Mouse (Mus musculus) c-Kit-positive CD71-positive TER-119-negative erythroid progenitor cells, embryonic 14.5 days (primary cell): Measurements from ENCODE around the gene Olfr30.
"Not testable (repeated sequence)": the region's sequence is repeated elsewhere in the genome, so short reads cannot be mapped to it uniquely, and the experiment has no call there.

ENCODE experiments used
- DNase-seq: peaks from one replicate; pipeline ENCODE4 v3.0.0-alpha.2; 2013; ENCODE audit warnings: low read depth

Gene Olfr30

GRCm38 (mm10) chr11:58462170-58462569 is at the start of gene Olfr30:
Gene Olfr30, minus strand, starts transcription at chr11:58462270.
- DNase-seq: no peak

- DNase-seq: not testable (repeated sequence)
Observed at GRCm38 (mm10) chr11:58509058-58509457, 47.0 kb upstream of the Olfr30 start.

DNA sequence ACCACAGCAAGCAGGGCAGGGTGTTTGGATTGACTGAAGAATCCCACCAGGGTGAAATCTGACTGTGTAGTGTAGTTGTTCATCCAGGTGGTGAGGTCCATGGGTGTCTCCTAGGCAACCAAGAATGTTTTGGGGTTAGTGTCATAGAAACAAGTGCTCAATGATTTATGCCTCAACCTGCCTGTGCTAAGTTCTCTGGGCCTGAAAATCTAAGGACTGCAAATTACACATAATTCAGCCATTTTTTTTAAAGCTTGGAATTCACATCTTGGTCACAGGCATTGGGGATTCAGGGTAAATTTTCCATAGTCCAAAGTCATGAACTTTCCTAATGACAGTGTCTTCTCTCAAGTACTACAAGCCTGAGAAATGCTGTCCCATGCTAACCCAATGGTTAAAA is 40.4 kb upstream of the Olfr30 start, which contains the start of gene Olfr331:
Gene Olfr331 (minus strand): TSS at position 101 of the 400 bp plus-strand sequence.
- DNase-seq: not testable (repeated sequence)

DNA sequence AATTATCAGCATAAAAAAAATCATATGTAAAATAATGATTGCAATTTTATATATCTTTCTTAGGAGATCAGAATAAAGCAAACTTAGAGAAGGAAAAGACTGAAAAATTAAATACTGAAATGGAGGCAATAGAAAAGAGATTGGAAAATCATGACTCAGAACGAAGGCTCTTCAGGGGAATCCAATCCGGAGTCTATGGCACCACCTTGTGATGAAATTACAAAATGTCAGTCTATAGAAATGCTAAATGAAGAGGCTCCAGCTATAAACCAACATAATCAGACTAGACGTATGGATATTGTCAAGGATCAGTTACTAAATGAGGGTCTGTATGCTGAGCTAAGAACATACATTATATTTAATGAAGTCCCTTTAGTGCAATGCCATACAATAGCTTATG is 37.2 kb upstream of the Olfr30 start:
- DNase-seq: no peak

- DNase-seq: no peak
Observed at GRCm38 (mm10) chr11:58498761-58499160, 36.7 kb upstream of the Olfr30 start.

GRCm38 (mm10) chr11:58492455-58492854 is 30.4 kb upstream of the Olfr30 start, which contains the start of gene Olfr332:
Gene Olfr332, minus strand, starts transcription at chr11:58492555.
- no peak for DNase-seq

- DNase-seq: no peak
Observed at GRCm38 (mm10) chr11:58453592-58453991, 8.5 kb downstream of the Olfr30 start.

GRCm38 (mm10) chr11:58452759-58453158 is 9.3 kb downstream of the Olfr30 start, which contains the start of gene Lypd9:
Gene Lypd9, minus strand, starts transcription at chr11:58452923.
- DNase-seq: no peak

- no peak for DNase-seq
Observed at GRCm38 (mm10) chr11:58437866-58438265, 24.2 kb downstream of the Olfr30 start.

DNA sequence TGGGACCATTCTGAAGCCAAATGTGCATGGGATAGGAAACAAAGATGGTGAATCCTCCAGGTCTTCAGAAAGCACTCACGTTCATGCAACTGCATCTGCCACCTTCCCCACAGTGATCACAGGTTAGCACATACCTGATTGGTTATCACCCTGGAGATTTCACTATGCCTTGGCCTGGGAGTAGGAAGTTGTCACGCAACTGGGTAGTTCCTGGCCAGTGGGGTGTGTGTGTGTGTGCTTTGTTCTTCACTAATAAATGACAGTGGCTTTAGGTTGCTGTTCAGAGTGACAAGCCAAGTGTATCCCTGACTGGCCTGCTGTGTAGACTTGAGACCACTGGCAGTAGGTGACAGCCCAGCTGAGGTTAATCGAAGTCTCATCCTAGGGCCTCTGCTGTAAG is 29.8 kb downstream of the Olfr30 start, which contains the start of gene Gm12253:
Gene Gm12253 (plus strand): TSS at position 301 of the 400 bp plus-strand sequence.
- no peak for DNase-seq

DNA sequence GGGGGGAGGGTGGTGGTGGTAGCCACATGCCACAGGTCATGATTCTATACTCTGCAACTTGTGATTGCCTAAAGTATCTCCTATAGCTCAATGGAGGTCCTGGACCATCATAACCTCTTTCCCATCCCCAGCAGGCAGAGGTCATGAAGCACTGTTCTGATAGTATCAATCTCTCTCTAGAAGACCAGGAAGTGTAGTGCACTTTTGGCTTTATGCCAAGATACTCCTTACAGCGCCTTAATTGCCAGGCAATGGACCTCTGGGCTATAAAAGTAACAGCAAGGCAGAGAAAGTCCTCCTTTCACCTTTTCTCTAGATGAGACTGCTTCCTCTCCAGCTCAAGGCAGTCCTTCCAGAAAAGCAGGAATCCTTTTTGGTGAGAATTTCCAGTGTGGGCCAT is 41.3 kb downstream of the Olfr30 start, which contains the start of gene 1810065E05Rik:
Gene 1810065E05Rik (plus strand): TSS at position 297 of the 400 bp plus-strand sequence.
- no peak for DNase-seq

DNA sequence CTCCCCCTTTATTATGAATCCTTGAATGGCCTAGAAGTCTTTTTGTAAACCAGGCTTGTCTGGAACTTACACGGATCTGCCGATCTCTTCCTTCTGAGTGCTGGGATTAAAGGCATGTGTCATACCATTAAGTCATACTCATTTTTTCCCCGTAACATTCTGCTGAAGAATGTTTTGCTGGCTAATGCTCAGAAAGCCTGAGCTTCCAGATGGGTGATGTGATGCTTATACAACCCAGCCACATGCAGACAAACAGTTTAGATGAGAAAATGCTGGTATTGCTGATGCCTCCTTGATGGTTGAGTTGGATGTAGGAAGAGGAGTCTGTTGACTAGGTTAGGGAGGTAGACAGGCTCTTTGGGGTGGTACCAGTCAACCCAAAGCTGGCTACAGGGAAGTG is 43.7 kb downstream of the Olfr30 start:
- no peak for DNase-seq

- no peak for DNase-seq
Observed at GRCm38 (mm10) chr11:58408066-58408465, 54.0 kb downstream of the Olfr30 start.
